Mouse (Mus musculus): ENCODE data around the gene Pla2g15. TPM values are rescaled to one million over a fixed set of nuclear protein-coding genes. Genes with fewer than 3 reads are reported as not detected.
A peak's percentile ranks its signal among the peaks of the same experiment; 100 is the strongest.

Gene Pla2g15
- total and polyA plus RNA-seq, 3 experiments = 6.9 to 8.0 (median 7.0) TPM

GRCm38 (mm10) chr8:106126055-106126454 is 24.1 kb upstream of the Pla2g15 start:
- Histone ChIP-seq H3K79me2 (replicated peaks; ENCODE audit: control insufficient read depth, extremely low read depth, insufficient read depth, poor library complexity, severe bottlenecking) (peaks cover 6% of the 10 kb centered on the region; the same call in 1 of the 2 replicates), H3K4me2 (ENCODE audit: insufficient read depth, low read depth, poor library complexity, severe bottlenecking) (no peak overlapping the region), H3K27ac (ENCODE audit: insufficient read depth, low read depth) (no peak overlapping the region), H3K4me1 (ENCODE audit: control insufficient read depth in 1 of 2, insufficient read depth in 2 of 2) (no peaks in the 10 kb centered on the region), H3K27me3 (replicated peaks) (no peaks in the 10 kb centered on the region), H3K9ac (ENCODE audit: insufficient read depth, low read depth) (no peak overlapping the region), H3K4me3 (replicated peaks in 1 of 3; ENCODE audit: low read depth in 2 of 3, low read length in 2 of 3, poor library complexity in 1 of 3) (no peak overlapping the region), H3K36me3 (replicated peaks in 1 of 2; ENCODE audit: control insufficient read depth in 1 of 2, insufficient read depth in 1 of 2, low read length in 1 of 2) (peaks cover 53 to 96% of the 10 kb centered on the region in 2 experiments), H3K9me3 (replicated peaks; ENCODE audit: low read length) (no peaks in the 10 kb centered on the region)
- in situ Hi-C loops (cut with MboI; ENCODE audit: low pct_ligation_motif_present, low pct_unique_long_range_greater_than_20kb, low sequenced_read_pairs) = no loop called here
- dilution Hi-C loops (cut with MboI; ENCODE audit: extremely low pct_ligation_motif_present, extremely low pct_unique_long_range_greater_than_20kb, low sequenced_read_pairs) = no loop called here
- TF ChIP-seq TBP (conservative IDR thresholded peaks at IDR 0.05; ENCODE audit: low read depth, low read length) = no peak
- TF ChIP-seq MAFK (IDR thresholded peaks at IDR 0.05; ENCODE audit: insufficient replicate concordance, low read length) = 0 out of 2 replicates have a peak, but pooled peaks have one; percentile 13
- no peak for DNase-seq (ENCODE audit: extremely low read depth)

DNA sequence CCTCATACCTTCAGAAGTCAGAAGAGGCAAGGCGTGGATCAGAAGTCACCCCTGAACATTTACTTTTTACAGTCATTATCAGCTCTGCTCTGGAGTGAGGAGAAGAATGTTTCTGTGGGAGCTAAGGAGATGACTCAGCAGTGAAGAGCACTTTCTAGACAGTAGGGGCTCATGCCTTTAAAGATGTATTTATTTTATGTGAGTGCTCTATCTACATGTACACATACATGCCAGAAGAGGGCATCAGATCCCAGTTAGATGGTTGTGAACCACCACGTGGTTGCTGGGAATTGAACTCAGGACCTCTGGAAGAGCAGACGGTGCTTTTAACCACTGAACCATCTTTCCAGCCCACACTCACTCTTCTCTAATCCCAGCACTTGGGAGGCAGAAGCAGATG is 23.1 kb upstream of the Pla2g15 start:
- H3K36me3 ChIP-seq (replicated peaks in 1 of 2; ENCODE audit: control insufficient read depth in 1 of 2, insufficient read depth in 1 of 2, low read length in 1 of 2) = peaks cover 55 to 96% of the 10 kb centered on the region in 2 experiments
- in situ Hi-C loops (cut with MboI; ENCODE audit: low pct_ligation_motif_present, low pct_unique_long_range_greater_than_20kb, low sequenced_read_pairs) (no loop called here), dilution Hi-C loops (cut with MboI; ENCODE audit: extremely low pct_ligation_motif_present, extremely low pct_unique_long_range_greater_than_20kb, low sequenced_read_pairs) (no loop called here)
- no peak for DNase-seq (ENCODE audit: extremely low read depth)
- H3K4me2 ChIP-seq (ENCODE audit: insufficient read depth, low read depth, poor library complexity, severe bottlenecking) = no peak overlapping the region
- no peaks in the 10 kb centered on the region for H3K9me3 ChIP-seq (replicated peaks; ENCODE audit: low read length)
- no peaks in the 10 kb centered on the region for H3K27me3 ChIP-seq (replicated peaks)
- no peaks in the 10 kb centered on the region for H3K4me1 ChIP-seq (ENCODE audit: control insufficient read depth in 1 of 2, insufficient read depth in 2 of 2)
- peaks cover 6% of the 10 kb centered on the region; the same call in 1 of the 2 replicates for H3K79me2 ChIP-seq (replicated peaks; ENCODE audit: control insufficient read depth, extremely low read depth, insufficient read depth, poor library complexity, severe bottlenecking)
- no peak overlapping the region for H3K27ac ChIP-seq (ENCODE audit: insufficient read depth, low read depth)
- peak in 1 of 2 experiments; percentile 23; a peak in 1 of 4 replicates for TF ChIP-seq CTCF (conservative IDR thresholded peaks at IDR 0.05 in 1 of 2, IDR thresholded peaks at IDR 0.05 in 1 of 2; ENCODE audit: low read depth in 2 of 2, low read length in 2 of 2)
- no peak for TF ChIP-seq E2F4 (IDR thresholded peaks at IDR 0.05; ENCODE audit: insufficient replicate concordance, low read depth, low read length)
- no peak overlapping the region for H3K4me3 ChIP-seq (replicated peaks in 1 of 3; ENCODE audit: low read depth in 2 of 3, low read length in 2 of 3, poor library complexity in 1 of 3)
- no peak overlapping the region for H3K9ac ChIP-seq (ENCODE audit: insufficient read depth, low read depth)

DNA sequence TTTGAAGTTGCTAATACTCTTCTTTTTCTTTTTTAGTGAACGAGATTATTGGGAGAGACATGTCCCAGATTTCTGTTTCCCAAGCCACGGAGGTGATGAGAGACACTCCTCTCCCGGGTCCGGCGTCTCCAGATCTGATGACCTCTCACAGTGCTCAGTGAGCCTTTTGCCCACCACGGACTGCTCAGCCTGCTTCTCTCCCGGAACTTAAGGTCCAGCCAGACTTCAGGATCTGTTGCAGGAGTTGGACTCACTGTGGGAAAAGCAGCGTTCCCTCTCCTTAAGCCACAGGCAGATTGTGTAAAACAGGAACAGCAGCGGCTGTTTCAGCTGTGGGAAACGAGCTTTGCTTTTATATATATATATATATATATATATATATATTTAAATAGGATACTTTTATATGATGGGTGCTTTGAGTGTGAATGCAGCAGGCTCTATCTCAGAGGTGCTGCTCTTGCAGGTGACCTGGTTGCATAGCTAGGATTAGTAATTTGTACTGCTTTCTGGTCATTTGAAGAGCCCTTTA is 22.3 kb upstream of the Pla2g15 start:
- H3K4me1 ChIP-seq (ENCODE audit: control insufficient read depth in 1 of 2, insufficient read depth in 2 of 2) = no peaks in the 10 kb centered on the region
- in situ Hi-C loops (cut with MboI; ENCODE audit: low pct_ligation_motif_present, low pct_unique_long_range_greater_than_20kb, low sequenced_read_pairs) (no loop called here), dilution Hi-C loops (cut with MboI; ENCODE audit: extremely low pct_ligation_motif_present, extremely low pct_unique_long_range_greater_than_20kb, low sequenced_read_pairs) (no loop called here)
- H3K4me3 ChIP-seq (replicated peaks in 1 of 3; ENCODE audit: low read depth in 2 of 3, low read length in 2 of 3, poor library complexity in 1 of 3) = no peak overlapping the region
- TF ChIP-seq CHD2 (IDR thresholded peaks at IDR 0.05; ENCODE audit: low read length) (no peak), JUN (IDR thresholded peaks at IDR 0.05; ENCODE audit: insufficient read depth, low read depth, low read length) (no peak), UBTF (IDR thresholded peaks at IDR 0.05; ENCODE audit: low read depth, low read length) (no peak), E2F4 (IDR thresholded peaks at IDR 0.05; ENCODE audit: insufficient replicate concordance, low read depth, low read length) (no peak), POLR2AphosphoS2 (IDR thresholded peaks at IDR 0.05; ENCODE audit: low read depth, low read length) (no peak), SIN3A (IDR thresholded peaks at IDR 0.05; ENCODE audit: low read length) (no peak), ZKSCAN1 (IDR thresholded peaks at IDR 0.05; ENCODE audit: borderline replicate concordance, low read depth, low read length) (no peak), CTCF (conservative IDR thresholded peaks at IDR 0.05 in 1 of 2, IDR thresholded peaks at IDR 0.05 in 1 of 2; ENCODE audit: low read depth in 2 of 2, low read length in 2 of 2) (no peak), GABPA (IDR thresholded peaks at IDR 0.05; ENCODE audit: insufficient replicate concordance, low read depth, low read length) (no peak), CHD1 (IDR thresholded peaks at IDR 0.05; ENCODE audit: low read depth, low read length) (no peak), USF1 (IDR thresholded peaks at IDR 0.05; ENCODE audit: low read depth, low read length) (no peak), TCF12 (IDR thresholded peaks at IDR 0.05; ENCODE audit: low read depth, low read length) (no peak), MAX (IDR thresholded peaks at IDR 0.05; ENCODE audit: low read length) (no peak), USF2 (conservative IDR thresholded peaks at IDR 0.05; ENCODE audit: low read depth, low read length) (no peak), POLR2A (IDR thresholded peaks at IDR 0.05; ENCODE audit: low read depth, low read length) (no peak)
- DNase-seq (ENCODE audit: extremely low read depth) = no peak
- peaks cover 6% of the 10 kb centered on the region; the same call in 1 of the 2 replicates for H3K79me2 ChIP-seq (replicated peaks; ENCODE audit: control insufficient read depth, extremely low read depth, insufficient read depth, poor library complexity, severe bottlenecking)
- H3K27ac ChIP-seq (ENCODE audit: insufficient read depth, low read depth) = no peak overlapping the region
- no peak overlapping the region for H3K4me2 ChIP-seq (ENCODE audit: insufficient read depth, low read depth, poor library complexity, severe bottlenecking)
- no peaks in the 10 kb centered on the region for H3K9me3 ChIP-seq (replicated peaks; ENCODE audit: low read length)
- H3K27me3 ChIP-seq (replicated peaks) = no peaks in the 10 kb centered on the region
- H3K9ac ChIP-seq (ENCODE audit: insufficient read depth, low read depth) = no peak overlapping the region
- peaks cover 62 to 98% of the 10 kb centered on the region in 2 experiments for H3K36me3 ChIP-seq (replicated peaks in 1 of 2; ENCODE audit: control insufficient read depth in 1 of 2, insufficient read depth in 1 of 2, low read length in 1 of 2)
